Mouse (Mus musculus) cerebellum, adult 2 months (tissue): ENCODE results near the gene Gm21680.
"Not testable (repeated sequence)": the region's sequence is repeated elsewhere in the genome, so short reads cannot be mapped to it uniquely, and the experiment has no call there.

Experiments used
- CTCF ChIP-seq: fragments of 200-500 bp; IDR thresholded peaks from 2 replicates; pipeline ENCODE4 v1.5.1; 2011; ENCODE audit warnings: low read depth, mild to moderate bottlenecking, control low read depth, low read length, moderate library complexity, borderline replicate concordance; ENCODE audit not compliant: insufficient read depth
- POLR2A ChIP-seq: fragments of 200-500 bp; IDR thresholded peaks from 2 replicates; pipeline ENCODE4 v1.6.1; 2011; ENCODE audit warnings: low read length, control low read depth, borderline replicate concordance; ENCODE audit not compliant: insufficient read depth

DNA sequence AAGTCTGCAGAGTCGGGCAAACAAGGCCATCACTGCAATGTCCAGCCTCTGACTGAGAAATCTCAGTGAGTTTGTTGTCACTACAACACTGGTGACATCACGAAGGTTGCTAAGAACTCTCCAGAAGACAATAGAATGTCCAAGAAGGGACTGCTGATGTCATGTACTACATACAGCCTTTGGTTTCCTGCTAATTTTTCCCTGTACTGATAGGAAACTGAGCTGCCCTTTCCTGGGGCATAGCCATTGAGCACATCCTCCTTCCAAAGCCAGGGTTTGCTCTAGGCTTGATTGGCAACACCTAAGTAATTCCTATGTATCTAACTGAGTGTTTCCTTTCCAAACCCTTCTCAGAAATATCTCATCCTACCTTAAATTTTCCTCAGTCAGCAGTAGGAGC, 32.2 kb upstream of the Gm21680 start, which contains the start of gene Gm1979:
- not testable (repeated sequence) for TF ChIP-seq POLR2A, CTCF
